Mouse (Mus musculus): Measurements from ENCODE around the gene Serpina9.

Gene Serpina9

GRCm38 (mm10) chr12:104042753-104043152 is 29.2 kb upstream of the Serpina9 start:
- Histone ChIP-seq H3K27me3 (ENCODE audit: insufficient read depth, low read length) (no peaks in the 10 kb centered on the region), H3K36me3 (ENCODE audit: insufficient read depth, low read length) (no peaks in the 10 kb centered on the region), H3K9me3 (ENCODE audit: low read length) (no peaks in the 10 kb centered on the region), H3K4me3 (replicated peaks; ENCODE audit: low read length) (no peak overlapping the region), H3K4me1 (replicated peaks; ENCODE audit: low read depth, low read length) (peaks cover 7% of the 10 kb centered on the region; the same call in 1 of the 2 replicates)
- TF ChIP-seq CTCF (conservative IDR thresholded peaks at IDR 0.05; ENCODE audit: low read length) (no peak), POU5F1 (IDR thresholded peaks at IDR 0.05; ENCODE audit: borderline replicate concordance, low read length) (no peak), NANOG (IDR thresholded peaks at IDR 0.05; ENCODE audit: borderline replicate concordance, low read length) (no peak)

DNA sequence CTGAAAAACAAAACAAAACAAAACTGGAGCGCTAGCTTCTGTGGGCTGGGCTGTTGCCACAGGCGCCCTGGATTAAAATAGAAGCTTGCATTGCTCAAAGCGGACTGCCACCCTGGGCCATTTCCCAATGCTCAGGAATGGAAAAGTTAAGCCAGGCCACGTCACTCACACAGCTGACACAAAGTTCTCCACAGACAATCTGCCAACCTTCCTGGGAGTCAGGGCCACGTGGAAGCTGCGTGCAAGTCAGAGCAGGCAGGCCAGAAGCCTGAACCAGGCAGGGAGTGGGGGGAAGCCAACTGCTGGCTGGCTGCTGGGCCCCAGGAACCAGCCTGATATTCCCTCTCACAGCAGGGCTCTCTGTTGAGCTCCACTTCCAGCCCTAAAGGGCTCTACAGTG is 27.8 kb upstream of the Serpina9 start:
- H3K4me1 ChIP-seq (replicated peaks; ENCODE audit: low read depth, low read length) = peaks cover 7% of the 10 kb centered on the region; the same call in 1 of the 2 replicates
- H3K9me3 ChIP-seq (ENCODE audit: low read length) = no peaks in the 10 kb centered on the region
- no peaks in the 10 kb centered on the region for H3K27me3 ChIP-seq (ENCODE audit: insufficient read depth, low read length)
- TF ChIP-seq POU5F1 (IDR thresholded peaks at IDR 0.05; ENCODE audit: borderline replicate concordance, low read length) = no peak
- no peak for TF ChIP-seq CTCF (conservative IDR thresholded peaks at IDR 0.05; ENCODE audit: low read length)
- TF ChIP-seq NANOG (IDR thresholded peaks at IDR 0.05; ENCODE audit: borderline replicate concordance, low read length) = no peak
- H3K4me3 ChIP-seq (replicated peaks; ENCODE audit: low read length) = no peak overlapping the region
- H3K36me3 ChIP-seq (ENCODE audit: insufficient read depth, low read length) = no peaks in the 10 kb centered on the region

DNA sequence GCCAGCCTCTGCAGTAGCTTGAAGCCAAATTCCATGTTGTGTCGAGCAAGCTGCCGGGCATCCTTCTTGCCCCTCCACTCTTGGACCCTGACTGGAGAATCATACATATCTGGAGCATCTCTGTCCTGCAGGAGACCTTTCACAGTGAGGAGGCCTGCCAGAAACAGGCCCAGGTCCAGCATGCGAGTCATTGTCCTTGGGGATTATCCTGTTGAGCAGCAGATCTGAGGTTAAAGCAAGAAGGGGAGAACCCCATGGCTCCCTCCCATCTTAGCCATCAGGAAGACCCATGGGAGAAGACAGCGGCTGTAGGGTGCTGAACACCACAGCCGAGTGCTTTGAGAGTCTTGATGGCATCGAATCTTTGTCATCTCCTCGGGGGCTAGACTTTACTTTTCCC is 24.6 kb upstream of the Serpina9 start:
- H3K9me3 ChIP-seq (ENCODE audit: low read length) = no peaks in the 10 kb centered on the region

DNA sequence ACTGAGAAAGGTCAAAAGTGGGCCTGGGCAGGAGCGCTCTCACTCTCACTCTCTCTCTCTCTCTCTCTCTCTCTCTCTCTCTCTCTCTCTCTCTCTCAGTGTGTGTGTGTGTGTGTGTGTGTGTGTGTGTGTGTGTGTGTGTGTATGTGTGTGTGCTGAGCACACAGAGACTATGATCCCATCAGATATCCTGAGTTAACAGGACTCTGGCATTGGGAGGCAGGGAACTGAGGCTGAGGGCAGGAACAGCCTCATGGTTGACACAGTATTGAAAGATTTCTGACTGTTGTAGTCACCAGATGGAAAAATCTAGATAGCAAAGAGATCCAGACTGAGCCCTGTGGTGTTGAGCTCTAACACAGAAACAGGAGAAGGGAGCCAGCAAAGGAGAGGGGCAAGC is 20.2 kb upstream of the Serpina9 start:
- H3K9me3 ChIP-seq (ENCODE audit: low read length) = no peaks in the 10 kb centered on the region
- no peak overlapping the region for H3K4me3 ChIP-seq (replicated peaks; ENCODE audit: low read length)
- TF ChIP-seq POU5F1 (IDR thresholded peaks at IDR 0.05; ENCODE audit: borderline replicate concordance, low read length) (no peak), NANOG (IDR thresholded peaks at IDR 0.05; ENCODE audit: borderline replicate concordance, low read length) (no peak), CTCF (conservative IDR thresholded peaks at IDR 0.05; ENCODE audit: low read length) (no peak)
- H3K4me1 ChIP-seq (replicated peaks; ENCODE audit: low read depth, low read length) = 0 out of 2 replicates have a peak, but pooled peaks cover 3% of the 10 kb centered on the region
- peaks cover 11% of the 10 kb centered on the region; the same call in 1 of the 2 replicates for H3K27me3 ChIP-seq (ENCODE audit: insufficient read depth, low read length)
- H3K36me3 ChIP-seq (ENCODE audit: insufficient read depth, low read length) = no peaks in the 10 kb centered on the region

More for the DNA sequence above, 24.6 kb upstream of the Serpina9 start:
- Histone ChIP-seq H3K36me3 (ENCODE audit: insufficient read depth, low read length) (no peaks in the 10 kb centered on the region), H3K4me1 (replicated peaks; ENCODE audit: low read depth, low read length) (peaks cover 10% of the 10 kb centered on the region; the same call in 1 of the 2 replicates), H3K4me3 (replicated peaks; ENCODE audit: low read length) (no peak overlapping the region), H3K27me3 (ENCODE audit: insufficient read depth, low read length) (peaks cover 5% of the 10 kb centered on the region; the same call in 1 of the 2 replicates)
- TF ChIP-seq CTCF (conservative IDR thresholded peaks at IDR 0.05; ENCODE audit: low read length) (no peak), POU5F1 (IDR thresholded peaks at IDR 0.05; ENCODE audit: borderline replicate concordance, low read length) (no peak), NANOG (IDR thresholded peaks at IDR 0.05; ENCODE audit: borderline replicate concordance, low read length) (no peak)

DNA sequence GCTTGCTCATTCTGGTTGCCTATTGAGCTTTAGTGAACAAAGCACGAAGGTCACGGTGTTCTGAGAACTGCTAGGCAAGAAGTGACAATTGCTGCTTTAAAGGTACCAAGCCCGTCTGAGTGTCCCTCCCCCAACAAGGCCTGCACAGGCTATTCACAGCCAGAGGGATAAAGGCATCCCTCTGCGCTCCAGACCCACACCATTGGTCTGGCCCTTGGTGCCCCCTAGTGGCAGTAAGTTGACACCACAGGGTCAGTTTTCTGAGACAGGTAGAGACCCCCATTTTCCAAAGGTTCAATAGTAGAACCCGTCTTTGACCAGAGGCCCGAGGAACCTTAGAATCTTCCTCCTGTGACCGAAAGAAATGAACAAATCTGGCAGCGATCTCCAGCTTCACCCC is 16.4 kb upstream of the Serpina9 start:
- no peaks in the 10 kb centered on the region for H3K36me3 ChIP-seq (ENCODE audit: insufficient read depth, low read length)
- 0 out of 2 replicates have a peak, but pooled peaks cover 3% of the 10 kb centered on the region for H3K4me1 ChIP-seq (replicated peaks; ENCODE audit: low read depth, low read length)
- H3K9me3 ChIP-seq (ENCODE audit: low read length) = no peaks in the 10 kb centered on the region
- TF ChIP-seq POU5F1 (IDR thresholded peaks at IDR 0.05; ENCODE audit: borderline replicate concordance, low read length) (no peak), CTCF (conservative IDR thresholded peaks at IDR 0.05; ENCODE audit: low read length) (peak; percentile 51)
- H3K27me3 ChIP-seq (ENCODE audit: insufficient read depth, low read length) = peaks cover 6% of the 10 kb centered on the region; the same call in 1 of the 2 replicates
- H3K4me3 ChIP-seq (replicated peaks; ENCODE audit: low read length) = no peak overlapping the region

DNA sequence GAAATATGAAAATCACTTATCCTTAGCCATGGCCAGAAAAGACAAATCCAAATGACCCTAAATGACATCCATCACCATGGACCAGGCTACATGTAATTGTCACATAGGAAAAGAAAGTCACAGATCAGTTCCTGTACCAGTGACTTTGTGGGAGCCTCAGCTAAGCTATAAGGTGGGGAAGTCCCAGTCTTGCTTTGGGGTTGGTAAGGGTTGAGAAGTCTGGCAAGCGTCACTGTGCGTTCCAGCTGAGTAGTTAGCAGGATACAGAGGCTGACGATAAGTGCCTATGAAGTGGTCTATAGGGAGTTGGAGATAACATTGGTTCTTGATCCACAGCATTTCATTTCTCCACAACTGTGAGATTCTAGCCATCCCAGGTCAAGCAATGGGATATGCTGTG is 1.7 kb upstream of the Serpina9 start:
- Histone ChIP-seq H3K27me3 (ENCODE audit: insufficient read depth, low read length) (no peaks in the 10 kb centered on the region), H3K36me3 (ENCODE audit: insufficient read depth, low read length) (no peaks in the 10 kb centered on the region), H3K9me3 (ENCODE audit: low read length) (peaks cover 3% of the 10 kb centered on the region; the same call in 1 of the 2 replicates), H3K4me1 (replicated peaks; ENCODE audit: low read depth, low read length) (no peaks in the 10 kb centered on the region), H3K4me3 (replicated peaks; ENCODE audit: low read length) (no peak overlapping the region)
- TF ChIP-seq CTCF (conservative IDR thresholded peaks at IDR 0.05; ENCODE audit: low read length) = no peak
- TF ChIP-seq POU5F1 (IDR thresholded peaks at IDR 0.05; ENCODE audit: borderline replicate concordance, low read length) = no peak
- TF ChIP-seq NANOG (IDR thresholded peaks at IDR 0.05; ENCODE audit: borderline replicate concordance, low read length) = no peak

DNA sequence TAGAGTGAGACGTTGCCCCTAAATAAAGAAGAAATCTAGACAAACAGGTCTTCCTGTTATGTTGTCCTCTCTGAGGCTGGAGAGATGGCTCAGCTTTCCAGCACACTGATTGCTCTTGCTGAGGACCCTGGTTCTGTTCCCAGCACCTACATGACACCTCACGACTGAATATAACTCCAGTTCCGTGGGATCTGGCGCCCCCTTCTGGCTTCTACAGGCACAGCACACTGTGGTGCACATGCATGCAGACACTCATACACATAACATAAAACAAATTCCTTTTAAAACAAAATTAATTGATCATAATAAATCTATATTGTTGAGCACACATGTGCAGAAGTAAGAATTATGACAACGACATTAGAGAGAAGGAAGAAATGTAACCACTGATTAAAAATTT is 8.9 kb downstream of the Serpina9 start:
- no peaks in the 10 kb centered on the region for H3K36me3 ChIP-seq (ENCODE audit: insufficient read depth, low read length)
- H3K27me3 ChIP-seq (ENCODE audit: insufficient read depth, low read length) = no peaks in the 10 kb centered on the region
- no peak overlapping the region for H3K4me3 ChIP-seq (replicated peaks; ENCODE audit: low read length)
- no peak for TF ChIP-seq NANOG (IDR thresholded peaks at IDR 0.05; ENCODE audit: borderline replicate concordance, low read length)
- peak; percentile 51 for TF ChIP-seq CTCF (conservative IDR thresholded peaks at IDR 0.05; ENCODE audit: low read length)
- peaks cover 29% of the 10 kb centered on the region for H3K9me3 ChIP-seq (ENCODE audit: low read length)
- H3K4me1 ChIP-seq (replicated peaks; ENCODE audit: low read depth, low read length) = no peaks in the 10 kb centered on the region

DNA sequence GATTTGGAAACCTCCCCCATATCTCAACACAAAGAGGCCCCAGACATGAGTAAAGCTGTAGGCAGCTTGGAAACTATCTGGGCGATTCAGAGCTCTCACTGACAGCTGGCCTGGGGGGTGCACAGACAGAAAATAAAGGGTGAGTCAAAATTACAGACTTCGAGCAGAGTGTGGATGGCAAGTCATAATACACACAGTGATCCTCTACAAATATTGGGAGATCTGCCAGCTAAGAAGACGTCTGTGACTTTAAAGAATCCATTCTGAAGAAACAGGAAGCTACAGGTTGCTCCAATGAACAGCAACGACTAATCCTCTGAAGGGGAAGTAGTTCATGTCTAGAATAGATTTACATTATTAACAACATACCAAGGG is 10.3 kb downstream of the Serpina9 start:
- TF ChIP-seq NANOG (IDR thresholded peaks at IDR 0.05; ENCODE audit: borderline replicate concordance, low read length) = no peak
- TF ChIP-seq CTCF (conservative IDR thresholded peaks at IDR 0.05; ENCODE audit: low read length) = no peak
- no peak for TF ChIP-seq POU5F1 (IDR thresholded peaks at IDR 0.05; ENCODE audit: borderline replicate concordance, low read length)
- H3K4me3 ChIP-seq (replicated peaks; ENCODE audit: low read length) = no peak overlapping the region
- peaks cover 30% of the 10 kb centered on the region for H3K9me3 ChIP-seq (ENCODE audit: low read length)
- H3K4me1 ChIP-seq (replicated peaks; ENCODE audit: low read depth, low read length) = no peaks in the 10 kb centered on the region
- no peaks in the 10 kb centered on the region for H3K27me3 ChIP-seq (ENCODE audit: insufficient read depth, low read length)
- no peaks in the 10 kb centered on the region for H3K36me3 ChIP-seq (ENCODE audit: insufficient read depth, low read length)

GRCm38 (mm10) chr12:104002569-104003237 is 10.9 kb downstream of the Serpina9 start:
- H3K27me3 ChIP-seq (ENCODE audit: insufficient read depth, low read length) = no peaks in the 10 kb centered on the region
- H3K9me3 ChIP-seq (ENCODE audit: low read length) = peaks cover 30% of the 10 kb centered on the region
- no peaks in the 10 kb centered on the region for H3K36me3 ChIP-seq (ENCODE audit: insufficient read depth, low read length)
- TF ChIP-seq NANOG (IDR thresholded peaks at IDR 0.05; ENCODE audit: borderline replicate concordance, low read length) (no peak), CTCF (conservative IDR thresholded peaks at IDR 0.05; ENCODE audit: low read length) (no peak), POU5F1 (IDR thresholded peaks at IDR 0.05; ENCODE audit: borderline replicate concordance, low read length) (no peak)
- no peak overlapping the region for H3K4me3 ChIP-seq (replicated peaks; ENCODE audit: low read length)
- no peaks in the 10 kb centered on the region for H3K4me1 ChIP-seq (replicated peaks; ENCODE audit: low read depth, low read length)

All from E14TG2a.4 (cell line).